Comparison of ENCODE assay signal across 7 mouse cellular contexts in the genomic region with DNA sequence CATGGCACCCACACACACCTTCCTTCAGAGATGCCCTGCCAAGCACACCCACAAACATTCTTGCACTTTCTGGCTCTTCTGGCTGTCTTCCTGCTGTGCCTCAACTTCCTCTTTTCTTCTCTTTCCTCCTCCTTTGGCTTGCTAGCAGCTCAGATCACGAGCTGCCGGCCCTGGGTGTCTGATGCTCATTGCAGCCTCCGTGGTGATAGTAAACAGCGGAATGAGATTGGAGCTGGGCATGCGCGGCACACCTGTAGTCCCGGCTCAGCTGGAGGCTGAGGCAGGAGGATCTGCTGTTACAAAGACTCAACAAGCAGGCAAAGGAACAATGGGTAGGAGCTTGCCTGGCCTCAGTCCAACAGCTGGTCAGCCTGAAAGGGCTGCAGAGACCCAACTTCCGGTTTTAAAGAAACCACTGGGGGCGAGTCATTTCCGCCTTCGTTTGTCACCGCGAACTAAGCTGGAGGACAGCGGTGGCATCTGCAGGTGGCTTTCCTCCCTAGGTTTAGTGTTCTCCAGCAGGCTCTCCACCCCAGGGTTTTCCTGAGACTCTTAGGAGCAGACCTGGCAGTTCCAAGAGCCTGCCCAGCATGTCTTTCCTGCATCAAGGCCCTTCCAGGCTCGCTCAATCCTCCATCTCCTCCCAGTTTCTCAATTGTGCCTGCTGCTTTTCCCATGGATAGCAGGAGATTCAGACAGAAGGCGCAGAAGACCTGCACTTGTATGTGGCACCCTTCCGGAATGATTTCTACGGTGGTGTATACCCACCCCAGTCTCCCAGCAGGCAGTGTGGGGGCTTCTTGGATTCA. TPM values are rescaled to one million over a fixed set of nuclear protein-coding genes. Genes with fewer than 3 reads are reported as not detected.
DNase-seq lines count a peak whose midpoint lies in the region; ATAC-seq and TF ChIP-seq lines count a peak whose summit lies in the region.

No protein-coding gene starts in this region.

- in situ Hi-C loops in ES-E14 (cut with MboI; ENCODE audit: low sequenced_read_pairs in 2 of 2, unreplicated experiment in 2 of 2): no loop called here

- TF ChIP-seq CTCF in embryonic fibroblast, embryonic 13.5 days (IDR thresholded peaks at IDR 0.05; ENCODE audit: borderline replicate concordance, insufficient read depth, low read length): no peak

- H3K27ac ChIP-seq in ES-E14 (ENCODE audit: insufficient read depth, low read depth, low read length, poor library complexity, severe bottlenecking): peak overlapping the region; percentile 11; the same call in 1 of the 2 replicates
- H3K27ac ChIP-seq in embryonic fibroblast, embryonic 13.5 days (ENCODE audit: insufficient read depth, low read length): peak overlapping the region; percentile 96
- H3K27ac ChIP-seq in limb, embryonic 12.5 days: peak overlapping the region; percentile 94
- H3K27ac ChIP-seq in midbrain, embryonic 15.5 days: peak overlapping the region; percentile 48

- no peaks in the 10 kb centered on the region for H3K27me3 ChIP-seq in limb, embryonic 12.5 days
- H3K27me3 ChIP-seq in midbrain, embryonic 15.5 days (replicated peaks): 0 out of 2 replicates have a peak, but pooled peaks cover 8% of the 10 kb centered on the region

- ATAC-seq in hematopoietic stem cell, adult 5-6 weeks (replicated peaks in 1 of 2; ENCODE audit: insufficient read depth in 1 of 2, low FRiP score in 2 of 2, low TSS enrichment in 1 of 2, low read depth in 1 of 2, poor library complexity in 2 of 2, severe bottlenecking in 2 of 2): peak; percentile 14 to 51
- ATAC-seq in limb, embryonic 12.5 days (ENCODE audit: insufficient number of reproducible peaks, insufficient read depth, low FRiP score, low TSS enrichment, low read depth): no peak
- no peak for ATAC-seq in midbrain, embryonic 15.5 days (replicated peaks)

- H3K4me3 ChIP-seq in ES-E14 (ENCODE audit: insufficient read depth in 1 of 2, low read depth in 1 of 2, low read length in 2 of 2, poor library complexity in 1 of 2, severe bottlenecking in 1 of 2): peak overlapping the region; percentile 34 to 35; a peak in 3 of 4 replicates
- no peak overlapping the region for H3K4me3 ChIP-seq in embryonic fibroblast, embryonic 13.5 days (ENCODE audit: insufficient read depth, low read length)
- H3K4me3 ChIP-seq in limb, embryonic 12.5 days (replicated peaks): peak overlapping the region; percentile 44
- no peak overlapping the region for H3K4me3 ChIP-seq in midbrain, embryonic 15.5 days

- peak overlapping the region; percentile 7; the same call in 1 of the 2 replicates for H3K9ac ChIP-seq in ES-E14 (ENCODE audit: insufficient read depth, low read depth, low read length, poor library complexity, severe bottlenecking)
- H3K9ac ChIP-seq in limb, embryonic 12.5 days (replicated peaks): no peak overlapping the region
- H3K9ac ChIP-seq in midbrain, embryonic 15.5 days: no peak overlapping the region

- WGBS in limb, embryonic 12.5 days: 57% methylated on average over 18 of the region's 18 CpGs
- WGBS in midbrain, embryonic 15.5 days: 71% methylated on average over 18 of the region's 18 CpGs

- DNase-seq in B cell, adult 2 months: peak; percentile 84 to 85
- no peak for DNase-seq in ES-E14 (ENCODE audit: low read depth, low spot score)
- DNase-seq in testis, postnatal 14 days (ENCODE audit: low spot score): peak; percentile 84

- TF ChIP-seq POLR2A in embryonic fibroblast, embryonic 13.5 days (IDR thresholded peaks at IDR 0.05; ENCODE audit: low read depth, low read length): peak; percentile 7

- H3K4me1 ChIP-seq in ES-E14 (ENCODE audit: control insufficient read depth in 2 of 2, insufficient read depth in 2 of 2, low read length in 2 of 2, poor library complexity in 1 of 2): peaks cover 7 to 33% of the 10 kb centered on the region in 2 experiments
- H3K4me1 ChIP-seq in embryonic fibroblast, embryonic 13.5 days (ENCODE audit: control insufficient read depth, insufficient read depth, low read length): peaks cover 9% of the 10 kb centered on the region; the same call in 1 of the 2 replicates
- H3K4me1 ChIP-seq in limb, embryonic 12.5 days (replicated peaks): peaks cover 52% of the 10 kb centered on the region
- H3K4me1 ChIP-seq in midbrain, embryonic 15.5 days: peaks cover 12% of the 10 kb centered on the region

- no peaks in the 10 kb centered on the region for H3K9me3 ChIP-seq in ES-E14 (ENCODE audit: control insufficient read depth, insufficient read depth, low read depth, low read length)
- no peaks in the 10 kb centered on the region for H3K9me3 ChIP-seq in limb, embryonic 12.5 days
- H3K9me3 ChIP-seq in midbrain, embryonic 15.5 days: no peaks in the 10 kb centered on the region

- peak overlapping the region; percentile 73 for H3K4me2 ChIP-seq in limb, embryonic 12.5 days
- no peak overlapping the region for H3K4me2 ChIP-seq in midbrain, embryonic 15.5 days

- H3K36me3 ChIP-seq in ES-E14 (ENCODE audit: control insufficient read depth, insufficient read depth, low read length, poor library complexity, severe bottlenecking): peaks cover 18% of the 10 kb centered on the region
- peaks cover 23% of the 10 kb centered on the region for H3K36me3 ChIP-seq in limb, embryonic 12.5 days
- H3K36me3 ChIP-seq in midbrain, embryonic 15.5 days (replicated peaks): no peaks in the 10 kb centered on the region

TF ChIP-seq in ES-E14, 5 proteins besides CTCF, POLR2A, EP300 and RAD21:
- TF ChIP-seq CHD2 (IDR thresholded peaks at IDR 0.05; ENCODE audit: low read depth, low read length) (no peak), ZC3H11A (IDR thresholded peaks at IDR 0.05; ENCODE audit: borderline replicate concordance, low read depth, low read length) (no peak), HCFC1 (IDR thresholded peaks at IDR 0.05; ENCODE audit: borderline replicate concordance, insufficient read depth, low read length) (no peak), MAFK (IDR thresholded peaks at IDR 0.05; ENCODE audit: insufficient read depth, low read depth, low read length) (no peak), ZNF384 (IDR thresholded peaks at IDR 0.05; ENCODE audit: low read depth, low read length) (no peak)

RNA-seq across cellular contexts. Expression of gene Zfp36l2, which starts 6.0 kb away (rescaled TPM):
- 11.0 and 12.6 TPM in 2 replicates for total RNA-seq in ES-E14 (2012; rRNA removed)
- 171 and 187 TPM in 2 replicates for polyA plus RNA-seq in embryonic fibroblast, embryonic 13.5 days (2011; ENCODE audit: insufficient read length, low read depth, missing spikeins)
- 297 and 349 TPM in 2 replicates for total RNA-seq in hematopoietic stem cell, adult 5-6 weeks (2017)
- 27.9 and 32.7 TPM in 2 replicates for polyA plus RNA-seq in limb, embryonic 12.5 days (2016; fragmentation: Nextera tagmentation; extraction: Ambion mirVana)
- polyA plus RNA-seq in midbrain, embryonic 15.5 days (2015; fragmentation: Nextera tagmentation; extraction: Ambion mirVana): 4.0 and 4.4 TPM in 2 replicates

Comparison
In these comparisons a context has a peak if more than half of its experiments do, and no peak if none do; other contexts are left out.
1. H3K27ac ChIP-seq: peak in every context shown above with its lines; median percentile 96 in embryonic fibroblast, embryonic 13.5 days; 94 in limb, embryonic 12.5 days; 48 in midbrain, embryonic 15.5 days; 11 in ES-E14.
2. H3K4me3 ChIP-seq: peak in ES-E14 (2 of 2) and limb, embryonic 12.5 days (single experiment); none in embryonic fibroblast, embryonic 13.5 days (single experiment) and midbrain, embryonic 15.5 days (single experiment).
3. ATAC-seq: peak in hematopoietic stem cell, adult 5-6 weeks (2 of 2); none in limb, embryonic 12.5 days (single experiment) and midbrain, embryonic 15.5 days (single experiment).